Mouse (Mus musculus) kidney, adult 2 months (tissue): ENCODE measurements around the gene Gpr19.

Experiments used
- CTCF ChIP-seq: fragments of 200-500 bp; conservative IDR thresholded peaks from 2 replicates; pipeline ENCODE4 v1.5.1; 2011; ENCODE audit warnings: low read depth, mild to moderate bottlenecking, control low read depth, low read length, moderate library complexity, mixed read lengths; ENCODE audit not compliant: insufficient read depth, insufficient read length
- POLR2A ChIP-seq: fragments of 200-500 bp; IDR thresholded peaks from one replicate; pipeline ENCODE4 v1.6.1; 2011; ENCODE audit warnings: low read depth, low read length, control low read depth

DNA sequence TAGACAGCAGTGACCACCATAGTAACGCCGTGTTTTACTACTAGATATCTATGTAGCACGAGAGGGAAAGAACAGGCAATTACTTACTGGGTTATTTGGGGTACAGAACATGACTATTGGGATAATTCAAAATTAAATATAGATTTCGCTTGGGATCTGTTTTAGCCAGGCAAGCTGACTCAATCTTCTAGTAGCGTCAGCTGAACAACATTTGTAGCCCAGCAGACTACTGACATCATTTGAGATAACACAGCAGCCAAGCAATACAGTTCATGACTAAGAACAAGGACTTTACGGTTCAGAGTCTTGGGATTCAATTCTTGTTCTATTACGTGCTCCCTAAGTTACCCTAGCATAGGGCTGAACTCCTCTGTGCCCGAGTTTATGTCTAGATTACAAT lies 11.9 kb downstream of the Gpr19 start:
- TF ChIP-seq CTCF, result no peak
- TF ChIP-seq POLR2A, result no peak
